Mouse (Mus musculus) liver, postnatal 0 days (tissue): ENCODE measurements around the gene Gtf3c5. TPM values are rescaled to one million over a fixed set of nuclear protein-coding genes. Genes with fewer than 3 reads are reported as not detected.

ENCODE experiments used
- ATAC-seq: fragments of 200-750 bp; cut with Nextera tagmentation; 2 replicates; pipeline ENCODE4 v1.8.0; 2017; ENCODE audit warnings: mild to moderate bottlenecking, moderate library complexity
- DNase-seq: peaks from one replicate; pipeline ENCODE4 v3.0.0-alpha.2; 2016
- H3K27ac ChIP-seq: fragments of 300-500 bp; sonication (generic); 2 replicates; pipeline ENCODE4 v1.5.1; 2014; ENCODE audit warnings: antibody characterized with exemption, moderate library complexity, mild to moderate bottlenecking, low read depth
- H3K27me3 ChIP-seq: fragments of 300-500 bp; sonication (generic); 2 replicates; pipeline ENCODE4 v1.6.1; 2014; ENCODE audit warnings: low read length, control low read depth, mixed read lengths; ENCODE audit not compliant: insufficient read depth
- H3K36me3 ChIP-seq: fragments of 300-500 bp; sonication (generic); replicated peaks from 2 replicates; pipeline ENCODE4 v1.6.1; 2014; ENCODE audit warnings: mild to moderate bottlenecking, control low read depth, low read length, moderate library complexity, mixed read lengths; ENCODE audit not compliant: insufficient read depth
- H3K4me1 ChIP-seq: fragments of 300-500 bp; sonication (generic); 2 replicates; pipeline ENCODE4 v1.6.1; 2014; ENCODE audit warnings: antibody characterized with exemption, mild to moderate bottlenecking, control low read depth; ENCODE audit not compliant: insufficient read depth
- H3K4me2 ChIP-seq: fragments of 300-500 bp; sonication (generic); 2 replicates; pipeline ENCODE4 v1.6.1; 2014; ENCODE audit warnings: low read depth, mild to moderate bottlenecking, low read length, moderate library complexity, mixed read lengths
- H3K4me3 ChIP-seq: fragments of 300-500 bp; sonication (generic); 2 replicates; pipeline ENCODE4 v1.5.1; 2014; ENCODE audit warnings: low read depth, low read length
- H3K9ac ChIP-seq: fragments of 300-500 bp; sonication (generic); replicated peaks from 2 replicates; pipeline ENCODE4 v1.6.1; 2014; ENCODE audit warnings: mild to moderate bottlenecking, moderate library complexity
- H3K9me3 ChIP-seq: fragments of 300-500 bp; sonication (generic); 2 replicates; pipeline ENCODE4 v1.6.1; 2016; ENCODE audit warnings: mild to moderate bottlenecking, control low read depth, low read length, mixed read lengths
- CTCF ChIP-seq: sonication (generic); IDR thresholded peaks from 2 replicates; pipeline ENCODE4 v1.5.1; 2016; ENCODE audit warnings: antibody characterized with exemption, low read depth
- EP300 ChIP-seq: IDR thresholded peaks from 2 replicates; pipeline ENCODE4 v1.6.1; 2016; ENCODE audit warnings: antibody characterized with exemption, low read depth, mild to moderate bottlenecking
- WGBS: fragments of 180-500 bp; shearing (Covaris S2); extraction: QIAGEN DNeasy Blood & Tissue Kit; methylation state at CpG from one replicate; pipeline ENCODE4 v1.1.7; 2014; ENCODE audit not compliant: insufficient replicate concordance; 5-methylcytosine and 5-hydroxymethylcytosine counted together
- polyA plus RNA-seq: library from polyadenylated mRNA; unstranded; fragments of >200 nt; fragmentation: Nextera tagmentation; extraction: Ambion mirVana; gene quantifications from 2 replicates; pipeline ENCODE4 v1.2.1, GENCODE M21; 2015

The Gtf3c5 gene
- polyA plus RNA-seq, 1 experiment from 2014 or later = 5.8 TPM

DNA sequence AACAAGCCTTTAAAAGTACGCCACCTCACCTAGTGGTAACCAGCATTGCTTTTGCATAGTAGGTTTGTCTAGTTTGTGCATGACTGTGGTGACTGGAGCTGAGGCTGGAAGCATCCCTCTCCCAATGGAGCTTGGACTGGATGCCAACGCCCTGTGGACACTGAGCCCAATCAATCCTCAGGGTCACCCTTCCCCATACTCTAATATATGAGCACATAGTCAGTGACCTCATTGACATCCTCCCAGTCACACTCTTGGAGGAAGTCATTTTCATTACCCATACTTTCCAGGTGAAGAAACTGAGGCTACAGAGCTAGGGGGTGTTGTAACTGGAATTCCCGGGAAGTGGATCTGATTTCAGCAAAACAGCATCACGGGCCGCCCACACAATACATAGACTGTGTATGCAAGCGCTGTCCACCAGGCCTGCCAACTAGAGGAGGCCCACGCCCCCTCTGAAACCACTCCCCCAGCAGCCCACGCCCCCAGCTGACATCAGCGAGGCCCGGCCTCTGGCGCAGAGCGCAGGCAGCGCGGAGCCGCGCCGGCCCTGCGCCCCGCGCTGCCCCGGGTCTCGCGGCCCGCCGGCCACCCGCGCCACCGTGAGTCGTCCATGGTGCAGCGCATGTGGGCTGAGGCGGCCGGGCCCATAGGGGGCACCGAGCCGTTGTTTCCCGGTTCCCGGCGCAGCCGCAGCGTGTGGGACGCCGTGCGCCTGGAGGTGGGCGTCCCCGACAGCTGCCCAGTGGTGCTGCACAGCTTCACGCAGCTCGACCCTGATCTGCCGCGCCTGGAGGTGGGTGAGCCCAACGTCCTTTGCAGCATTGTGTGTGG lies 50.4 kb downstream of the Gtf3c5 start:
- peaks cover 15% of the 10 kb centered on the region for H3K4me1 ChIP-seq
- H3K4me2 ChIP-seq = peak overlapping the region; percentile 88
- TF ChIP-seq CTCF (no peak), EP300 (peak; percentile 16; the same call in 1 of the 2 replicates)
- peak overlapping the region; percentile 56 for H3K4me3 ChIP-seq
- 3% methylated on average over 49 of the region's 49 CpGs for WGBS
- peak overlapping the region; percentile 55 for H3K27ac ChIP-seq
- 0 out of 2 replicates have a peak, but pooled peaks cover 4% of the 10 kb centered on the region for H3K27me3 ChIP-seq
- ATAC-seq (peak; percentile 96), DNase-seq (peak; percentile 89)
- H3K9ac ChIP-seq = peak overlapping the region; percentile 64
- no peaks in the 10 kb centered on the region for H3K36me3 ChIP-seq
- H3K9me3 ChIP-seq = no peaks in the 10 kb centered on the region

DNA sequence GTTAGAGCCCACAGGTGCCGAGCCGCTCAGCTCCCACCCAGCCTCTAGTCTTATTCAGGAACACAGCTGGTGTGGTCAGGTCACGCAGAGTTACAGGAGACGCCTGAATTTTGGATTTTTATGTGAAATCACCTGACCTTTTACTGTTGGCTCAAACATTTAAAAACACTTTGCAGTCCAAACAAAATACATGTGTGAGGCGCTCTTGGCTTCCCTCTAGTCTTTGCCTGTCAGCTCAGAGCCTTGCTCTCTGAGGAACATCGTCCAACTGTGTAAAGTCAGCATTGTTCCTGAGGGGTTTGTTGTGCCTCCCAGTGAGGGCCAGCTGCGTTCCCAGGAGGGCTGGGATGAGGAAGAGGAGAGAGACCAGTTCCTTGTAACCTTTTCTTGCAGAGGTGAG lies 53.2 kb downstream of the Gtf3c5 start:
- TF ChIP-seq EP300 = no peak
- no peak for TF ChIP-seq CTCF
- H3K27me3 ChIP-seq = 0 out of 2 replicates have a peak, but pooled peaks cover 4% of the 10 kb centered on the region
- DNase-seq = no peak
- no peaks in the 10 kb centered on the region for H3K36me3 ChIP-seq
- 71% methylated on average over 7 of the region's 7 CpGs for WGBS
- no peak overlapping the region for H3K27ac ChIP-seq
- no peak for ATAC-seq
- H3K4me2 ChIP-seq = no peak overlapping the region
- no peaks in the 10 kb centered on the region for H3K9me3 ChIP-seq
- peaks cover 28% of the 10 kb centered on the region for H3K4me1 ChIP-seq
- no peak overlapping the region for H3K4me3 ChIP-seq
- H3K9ac ChIP-seq = no peak overlapping the region

DNA sequence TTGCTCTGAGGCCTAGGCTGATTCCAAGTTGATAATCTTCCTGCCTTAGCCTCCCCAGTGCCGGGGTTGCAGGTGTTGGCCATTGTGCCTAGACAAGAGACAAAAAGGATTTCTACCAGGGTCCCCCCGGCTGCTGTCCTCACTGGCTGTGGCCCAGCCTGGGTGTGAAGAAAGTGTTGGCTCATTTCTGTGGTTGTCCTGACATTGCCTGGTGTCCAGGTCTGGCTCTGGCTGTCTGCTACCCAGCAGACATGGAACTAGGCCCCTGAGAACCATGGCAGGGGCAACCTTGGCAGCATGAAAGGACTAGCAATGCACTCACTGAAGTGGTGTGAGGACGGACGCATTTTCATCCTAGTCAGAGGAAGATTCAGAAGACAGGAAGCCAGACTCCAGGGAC lies 53.7 kb downstream of the Gtf3c5 start:
- DNase-seq (no peak), ATAC-seq (no peak)
- 0 out of 2 replicates have a peak, but pooled peaks cover under 1% of the 10 kb centered on the region for H3K27me3 ChIP-seq
- no peak overlapping the region for H3K4me3 ChIP-seq
- H3K27ac ChIP-seq = no peak overlapping the region
- H3K4me2 ChIP-seq = no peak overlapping the region
- no peaks in the 10 kb centered on the region for H3K36me3 ChIP-seq
- H3K9me3 ChIP-seq = no peaks in the 10 kb centered on the region
- 77% methylated on average over 4 of the region's 4 CpGs for WGBS
- peaks cover 28% of the 10 kb centered on the region for H3K4me1 ChIP-seq
- H3K9ac ChIP-seq = no peak overlapping the region
- TF ChIP-seq CTCF (no peak), EP300 (no peak)

DNA sequence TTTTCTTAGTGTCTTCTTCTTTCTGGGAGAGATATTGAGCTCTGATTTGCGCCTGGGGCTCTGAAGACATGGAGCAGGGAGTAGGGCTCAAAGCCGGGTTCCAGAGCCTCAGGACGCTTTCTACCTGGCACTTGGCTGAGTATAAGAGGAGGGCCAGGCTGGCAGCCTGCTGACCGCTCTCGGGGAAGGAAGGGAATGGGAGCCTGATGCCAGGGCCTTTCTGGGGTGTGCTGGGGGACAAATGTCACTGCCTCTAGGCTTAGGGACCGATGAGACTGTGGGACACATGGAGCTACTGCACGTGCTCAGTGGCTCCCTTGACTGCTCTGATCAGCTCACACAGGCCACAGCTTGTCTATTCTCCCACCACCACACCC lies 55.2 kb downstream of the Gtf3c5 start:
- no peak for ATAC-seq
- H3K9me3 ChIP-seq = no peaks in the 10 kb centered on the region
- no peak overlapping the region for H3K9ac ChIP-seq
- no peak for DNase-seq
- no peak overlapping the region for H3K27ac ChIP-seq
- peaks cover 23% of the 10 kb centered on the region for H3K4me1 ChIP-seq
- 79% methylated on average over 7 of the region's 7 CpGs for WGBS
- TF ChIP-seq CTCF (no peak), EP300 (no peak)
- H3K4me2 ChIP-seq = no peak overlapping the region
- no peak overlapping the region for H3K4me3 ChIP-seq
- no peaks in the 10 kb centered on the region for H3K27me3 ChIP-seq
- H3K36me3 ChIP-seq = no peaks in the 10 kb centered on the region

DNA sequence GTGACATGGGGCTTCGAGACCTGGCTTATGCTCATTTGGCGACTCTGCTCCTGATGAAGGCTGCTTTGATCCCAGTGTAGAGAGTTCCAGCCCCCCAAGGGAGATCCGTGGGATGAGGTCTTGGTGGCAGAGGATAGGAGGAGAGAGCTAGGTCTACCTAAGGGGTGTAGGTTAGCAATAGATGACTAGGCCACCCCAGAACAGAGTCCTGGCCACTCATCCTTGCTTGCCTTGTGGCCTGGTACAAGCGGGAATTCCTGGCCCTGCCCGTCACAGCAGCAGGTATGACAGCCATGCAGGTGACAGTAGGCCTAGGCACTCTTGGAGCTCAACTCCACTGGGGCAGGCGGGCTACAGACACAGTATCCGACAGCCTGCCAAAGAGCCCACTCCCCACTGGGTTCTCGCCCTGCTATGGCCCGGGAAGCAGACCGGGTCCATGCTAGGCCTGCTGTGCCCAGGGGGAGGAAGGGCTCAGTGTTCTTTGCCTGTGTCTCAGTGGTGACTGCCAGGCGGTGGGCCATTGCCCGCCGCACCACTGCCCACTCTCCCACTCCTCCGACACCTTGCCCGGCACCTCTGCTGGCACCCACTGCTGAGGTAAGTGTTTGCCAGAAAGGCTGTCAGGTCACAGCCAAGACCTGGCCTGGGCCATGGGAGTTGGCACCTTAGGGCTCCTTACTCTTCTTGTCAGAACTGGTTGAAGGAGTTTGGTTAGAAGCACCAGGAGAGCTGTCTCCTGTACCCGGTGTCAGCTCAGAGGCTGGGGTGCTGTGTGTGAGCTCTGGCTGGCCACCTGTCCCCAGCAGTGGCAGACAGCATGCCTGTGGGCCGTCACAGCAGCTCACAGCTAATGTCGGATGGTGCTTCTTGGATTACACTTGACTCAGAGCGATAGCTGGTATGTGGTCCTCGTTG lies 55.9 kb downstream of the Gtf3c5 start:
- peaks cover 19% of the 10 kb centered on the region for H3K4me1 ChIP-seq
- no peak overlapping the region for H3K4me2 ChIP-seq
- H3K9ac ChIP-seq = no peak overlapping the region
- 84% methylated on average over 20 of the region's 20 CpGs for WGBS
- H3K9me3 ChIP-seq = no peaks in the 10 kb centered on the region
- no peak overlapping the region for H3K27ac ChIP-seq
- TF ChIP-seq EP300 (no peak), CTCF (no peak)
- no peaks in the 10 kb centered on the region for H3K36me3 ChIP-seq
- DNase-seq (no peak), ATAC-seq (no peak)
- H3K27me3 ChIP-seq = no peaks in the 10 kb centered on the region
- no peak overlapping the region for H3K4me3 ChIP-seq
